In the genomic region with DNA sequence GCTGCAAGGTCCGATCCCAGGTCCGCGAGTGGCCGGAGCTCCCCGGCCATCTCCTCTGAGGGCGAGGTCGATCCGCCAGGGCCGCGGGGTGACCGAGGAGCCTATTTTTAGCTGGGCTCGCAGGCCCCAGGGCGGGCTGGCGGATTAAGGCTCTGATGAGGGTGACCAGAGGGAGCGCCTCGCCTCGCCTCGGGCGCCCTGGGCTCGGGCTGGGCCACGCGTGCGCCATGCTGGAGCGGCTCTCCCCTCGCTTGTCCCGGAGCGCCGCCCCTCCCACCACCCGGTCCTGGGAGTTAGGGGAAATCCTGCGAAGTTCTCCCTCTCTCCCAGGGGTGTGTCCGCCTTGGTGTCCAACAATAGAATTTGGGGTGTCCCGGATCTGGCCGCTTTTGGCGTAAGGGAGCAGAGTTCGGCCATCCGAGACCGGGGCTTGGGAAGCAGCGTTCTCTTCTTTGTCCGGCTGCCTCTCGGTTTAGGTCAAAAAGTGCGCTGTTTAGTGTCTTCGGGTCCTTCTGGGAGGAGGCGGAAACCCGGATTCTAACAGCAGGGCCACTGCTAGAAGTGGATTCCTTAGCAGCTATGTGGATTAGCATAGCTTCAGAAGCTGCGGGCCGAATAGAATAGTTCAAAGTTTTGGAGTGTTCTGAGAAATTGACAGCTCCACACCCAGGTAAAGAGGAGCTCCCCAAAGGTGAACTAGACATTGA, we compare ENCODE assay signal across 8 mouse cellular contexts. TPM values are rescaled to one million over a fixed set of nuclear protein-coding genes. Genes with fewer than 3 reads are reported as not detected.
DNase-seq lines count a peak whose midpoint lies in the region; ATAC-seq and TF ChIP-seq lines count a peak whose summit lies in the region.

No protein-coding gene starts in this region.

- peak overlapping the region; percentile 98 for H3K4me3 ChIP-seq in left cerebral cortex, adult 2 months
- peak overlapping the region; percentile 97 for H3K4me3 ChIP-seq in gastrocnemius, adult 2 months
- peak overlapping the region; percentile 96 for H3K4me3 ChIP-seq in hindbrain, postnatal 0 days (ENCODE audit: low read length)
- peak overlapping the region; percentile 97 for H3K4me3 ChIP-seq in limb, embryonic 13.5 days
- H3K4me3 ChIP-seq in midbrain, embryonic 13.5 days (replicated peaks): peak overlapping the region; percentile 90

- H3K27ac ChIP-seq in left cerebral cortex, adult 2 months: peak overlapping the region; percentile 91
- H3K27ac ChIP-seq in gastrocnemius, adult 2 months: peak overlapping the region; percentile 98
- peak overlapping the region; percentile 88 for H3K27ac ChIP-seq in hindbrain, postnatal 0 days
- peak overlapping the region; percentile 93 for H3K27ac ChIP-seq in limb, embryonic 13.5 days
- H3K27ac ChIP-seq in midbrain, embryonic 13.5 days: peak overlapping the region; percentile 92

- WGBS in hindbrain, postnatal 0 days: under 1% methylated on average over 46 of the region's 46 CpGs
- WGBS in limb, embryonic 13.5 days: under 1% methylated on average over 46 of the region's 46 CpGs
- WGBS in midbrain, embryonic 13.5 days: under 1% methylated on average over 46 of the region's 46 CpGs

- H3K4me2 ChIP-seq in hindbrain, postnatal 0 days (ENCODE audit: low read depth, low read length): peak overlapping the region; percentile 79
- H3K4me2 ChIP-seq in limb, embryonic 13.5 days (replicated peaks): peak overlapping the region; percentile 77
- peak overlapping the region; percentile 76 for H3K4me2 ChIP-seq in midbrain, embryonic 13.5 days (replicated peaks)

- no peaks in the 10 kb centered on the region for H3K9me3 ChIP-seq in hindbrain, postnatal 0 days (ENCODE audit: low read length)
- H3K9me3 ChIP-seq in limb, embryonic 13.5 days: no peaks in the 10 kb centered on the region
- no peaks in the 10 kb centered on the region for H3K9me3 ChIP-seq in midbrain, embryonic 13.5 days

- DNase-seq in left cerebral cortex, adult 2 months (ENCODE audit: extremely low spot score in 1 of 2, low spot score in 2 of 2): no peak
- DNase-seq in left cerebral cortex, postnatal 36 days (ENCODE audit: low spot score in 2 of 2): no peak
- peak; percentile 52 for DNase-seq in cerebellum, adult 9-10 months
- peak; percentile 90 for DNase-seq in gastrocnemius, adult 2 months
- DNase-seq in hindbrain, postnatal 0 days (ENCODE audit: low spot score): peak; percentile 59
- DNase-seq in spleen, postnatal 4 days (ENCODE audit: low spot score in 2 of 2): peak; percentile 43 to 79

- H3K9ac ChIP-seq in hindbrain, postnatal 0 days (replicated peaks; ENCODE audit: low read length): peak overlapping the region; percentile 98
- H3K9ac ChIP-seq in limb, embryonic 13.5 days: peak overlapping the region; percentile 97
- peak overlapping the region; percentile 92 for H3K9ac ChIP-seq in midbrain, embryonic 13.5 days (replicated peaks)

- H3K4me1 ChIP-seq in hindbrain, postnatal 0 days (ENCODE audit: insufficient read depth, low read length): peaks cover 6% of the 10 kb centered on the region; the same call in 1 of the 2 replicates
- H3K4me1 ChIP-seq in limb, embryonic 13.5 days: peaks cover 14% of the 10 kb centered on the region
- peaks cover 22% of the 10 kb centered on the region for H3K4me1 ChIP-seq in midbrain, embryonic 13.5 days (replicated peaks)

- no peaks in the 10 kb centered on the region for H3K27me3 ChIP-seq in hindbrain, postnatal 0 days (ENCODE audit: insufficient read depth, low read length)
- H3K27me3 ChIP-seq in limb, embryonic 13.5 days: peaks cover 3% of the 10 kb centered on the region; the same call in 1 of the 2 replicates
- no peaks in the 10 kb centered on the region for H3K27me3 ChIP-seq in midbrain, embryonic 13.5 days

- intact Hi-C loops in left cerebral cortex, adult 2 months (cut with DNase I): loop anchor here (2.0 to 5.0 kb wide), 2 partner anchors 15 to 52 kb away; no protein-coding TSS in a partner anchor
- intact Hi-C loops in left cerebral cortex, postnatal 36 days (cut with DNase I): loop anchor here (1.0 to 10.0 kb wide), 2 partner anchors 55 to 81 kb away; no protein-coding TSS in a partner anchor
- intact Hi-C loops in gastrocnemius, adult 2 months (cut with DNase I): no loop called here

- no peak; the same call in 1 of the 2 replicates for TF ChIP-seq CTCF in left cerebral cortex, adult 2 months (IDR thresholded peaks at IDR 0.05)
- no peak for TF ChIP-seq CTCF in gastrocnemius, adult 2 months (IDR thresholded peaks at IDR 0.05)
- no peak for TF ChIP-seq CTCF in hindbrain, postnatal 0 days (IDR thresholded peaks at IDR 0.05; ENCODE audit: low read depth)

- peak; percentile 80 for ATAC-seq in hindbrain, postnatal 0 days
- peak; percentile 78 for ATAC-seq in limb, embryonic 13.5 days (ENCODE audit: low FRiP score, low read depth)
- peak; percentile 90 for ATAC-seq in midbrain, embryonic 13.5 days

- no peaks in the 10 kb centered on the region for H3K36me3 ChIP-seq in hindbrain, postnatal 0 days (ENCODE audit: insufficient read depth, low read length)
- H3K36me3 ChIP-seq in limb, embryonic 13.5 days: 0 out of 2 replicates have a peak, but pooled peaks cover 3% of the 10 kb centered on the region
- H3K36me3 ChIP-seq in midbrain, embryonic 13.5 days: no peaks in the 10 kb centered on the region

RNA-seq across cellular contexts. Expression of gene Ktn1, which starts 1.5 kb away (rescaled TPM):
- 10 to 100 TPM; 93.8 to 97.0 TPM for total RNA-seq in left cerebral cortex, adult 2 months (2021)
- 10 to 100 TPM; 75.8 to 98.4 TPM for total RNA-seq in left cerebral cortex, postnatal 36 days (2021)
- total RNA-seq in gastrocnemius, adult 2 months (2021): 100 to 1,000 TPM; 198 to 209 TPM
- 23.5 and 27.4 TPM in 2 replicates for total RNA-seq in hindbrain, postnatal 0 days (2014; rRNA removed)
- polyA plus RNA-seq in hindbrain, postnatal 0 days (2015; fragmentation: Nextera tagmentation; extraction: Ambion mirVana): 66.8 and 73.8 TPM in 2 replicates
- 54.5 and 58.7 TPM in 2 replicates for polyA plus RNA-seq in limb, embryonic 13.5 days (2015; fragmentation: Nextera tagmentation; extraction: Ambion mirVana)
- 68.6 and 78.7 TPM in 2 replicates for polyA plus RNA-seq in midbrain, embryonic 13.5 days (2015; fragmentation: Nextera tagmentation; extraction: Ambion mirVana)

Comparison
In these comparisons a context has a peak if more than half of its experiments do, and no peak if none do; other contexts are left out.
1. DNase-seq: peak in cerebellum, adult 9-10 months (single experiment), gastrocnemius, adult 2 months (single experiment), hindbrain, postnatal 0 days (single experiment) and spleen, postnatal 4 days (2 of 2); none in left cerebral cortex, adult 2 months (0 of 2) and left cerebral cortex, postnatal 36 days (0 of 2).
2. Peak in every context shown above with its lines, with median percentiles within 50 percentile points of each other: H3K27ac ChIP-seq, H3K4me3 ChIP-seq, ATAC-seq, H3K4me2 ChIP-seq and H3K9ac ChIP-seq.